Mouse (Mus musculus) megakaryocyte, embryonic 14.5 days (primary cell): ENCODE data around the gene Olfr224.

ENCODE experiments used
- FLI1 ChIP-seq: IDR thresholded peaks from 2 replicates; pipeline ENCODE4 v1.6.1; 2012; ENCODE audit warnings: low read length, inconsistent platforms, mixed read lengths
- GATA1 ChIP-seq: IDR thresholded peaks from 3 replicates; pipeline ENCODE4 v1.6.1; 2012; ENCODE audit warnings: mixed read lengths, low read length, inconsistent platforms, borderline replicate concordance

GRCm38 (mm10) chr11:58588620-58589250 is 18.4 kb upstream of the Olfr224 start:
- TF ChIP-seq GATA1 (no peak), FLI1 (no peak)
